Mouse (Mus musculus) embryonic facial prominence, embryonic 12.5 days (tissue): Measurements from ENCODE around the gene Sgk2. TPM values are rescaled to one million over a fixed set of nuclear protein-coding genes. Genes with fewer than 3 reads are reported as not detected.

Experiments used
- ATAC-seq: fragments of 200-750 bp; cut with Nextera tagmentation; 2 replicates; pipeline ENCODE4 v1.8.0; 2017; ENCODE audit not compliant: insufficient number of reproducible peaks, insufficient read depth, low FRiP score, low TSS enrichment
- H3K27ac ChIP-seq: fragments of 300-500 bp; sonication (generic); 2 replicates; pipeline ENCODE4 v1.5.1; 2016; ENCODE audit warnings: mild to moderate bottlenecking
- H3K27me3 ChIP-seq: fragments of 300-500 bp; sonication (generic); 2 replicates; pipeline ENCODE4 v1.6.1; 2016; ENCODE audit warnings: mild to moderate bottlenecking, moderate library complexity
- H3K36me3 ChIP-seq: fragments of 300-500 bp; sonication (generic); 2 replicates; pipeline ENCODE4 v1.6.1; 2016; ENCODE audit warnings: mild to moderate bottlenecking
- H3K4me1 ChIP-seq: fragments of 300-500 bp; sonication (generic); 2 replicates; pipeline ENCODE4 v1.6.1; 2016
- H3K4me2 ChIP-seq: fragments of 300-500 bp; sonication (generic); replicated peaks from 2 replicates; pipeline ENCODE4 v1.6.1; 2016; ENCODE audit warnings: mild to moderate bottlenecking, moderate library complexity
- H3K4me3 ChIP-seq: fragments of 300-500 bp; sonication (generic); 2 replicates; pipeline ENCODE4 v1.5.1; 2016; ENCODE audit warnings: mild to moderate bottlenecking
- H3K9ac ChIP-seq: fragments of 300-500 bp; sonication (generic); 2 replicates; pipeline ENCODE4 v1.6.1; 2016; ENCODE audit warnings: mild to moderate bottlenecking, moderate library complexity
- H3K9me3 ChIP-seq: fragments of 300-500 bp; sonication (generic); 2 replicates; pipeline ENCODE4 v1.6.1; 2016; ENCODE audit warnings: mild to moderate bottlenecking, moderate library complexity
- WGBS: fragments of 180-500 bp; shearing (Covaris S2); methylation state at CpG from one replicate; pipeline ENCODE4 v1.1.7; 2016; 5-methylcytosine and 5-hydroxymethylcytosine counted together
- polyA plus RNA-seq: library from polyadenylated mRNA; unstranded; fragments of >200 nt; fragmentation: Nextera tagmentation; extraction: Ambion mirVana; gene quantifications from 2 replicates; pipeline ENCODE4 v1.2.1, GENCODE M21; 2016

Sgk2 gene
- polyA plus RNA-seq: 0.05 TPM in 1 of 2 replicates, not detected in the other

DNA sequence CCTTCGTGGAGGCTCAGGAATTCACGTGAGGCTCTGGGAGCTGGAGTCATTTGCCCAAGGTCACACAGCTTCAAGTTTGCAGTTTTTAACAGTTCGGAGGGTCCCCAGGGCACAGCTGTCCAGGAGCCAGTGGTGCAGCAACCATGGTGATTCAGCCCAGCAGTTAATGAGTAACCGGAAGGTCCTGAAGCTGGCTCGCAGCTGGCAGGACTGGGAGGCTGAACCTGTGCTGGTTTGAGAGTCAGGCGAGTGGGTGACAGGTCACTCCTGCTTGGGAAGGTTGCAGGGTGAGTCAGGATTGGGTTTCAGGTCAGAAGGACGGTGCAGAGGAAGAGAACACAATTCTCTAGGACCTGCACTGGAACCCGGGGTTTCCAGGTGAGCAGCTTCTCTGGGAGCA, at the start of gene Sgk2:
Sgk2 (plus strand) TSS at position 113 of the 400 bp plus-strand sequence.
- Histone ChIP-seq H3K27ac (no peak within 1 kb of the TSS), H3K4me1 (no peaks in the 10 kb centered on the region), H3K27me3 (no peaks in the 10 kb centered on the region), H3K9me3 (no peaks in the 10 kb centered on the region), H3K36me3 (no peaks in the 10 kb centered on the region), H3K4me3 (no peak within 1 kb of the TSS), H3K4me2 (no peak within 1 kb of the TSS), H3K9ac (no peak within 1 kb of the TSS)
- WGBS: 60% methylated on average over 8 of the region's 8 CpGs
- no peak for ATAC-seq

DNA sequence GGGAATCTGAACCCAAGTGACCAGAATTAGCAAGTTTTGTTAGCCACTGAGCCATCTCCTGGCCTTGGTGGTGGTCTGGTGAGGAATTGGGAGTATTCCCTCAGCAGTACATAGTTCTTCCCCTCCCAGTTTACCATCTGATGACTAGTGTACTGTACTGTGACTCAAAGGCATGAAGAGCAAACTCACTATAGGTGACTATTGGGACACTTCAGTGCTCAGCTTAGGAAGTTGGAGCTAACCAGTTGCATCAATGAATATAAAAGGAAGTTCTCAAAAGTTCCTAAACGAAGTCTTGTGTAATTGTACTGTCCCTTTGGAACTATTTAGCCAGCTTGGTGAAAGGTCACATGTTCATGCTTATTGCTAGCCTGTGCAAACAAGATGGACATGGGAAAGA, 47.6 kb upstream of the Sgk2 start:
- H3K9me3 ChIP-seq: no peaks in the 10 kb centered on the region
- H3K4me2 ChIP-seq: no peak overlapping the region
- no peak for ATAC-seq
- no peak overlapping the region for H3K9ac ChIP-seq
- no peak overlapping the region for H3K27ac ChIP-seq
- peaks cover 52% of the 10 kb centered on the region for H3K36me3 ChIP-seq
- H3K27me3 ChIP-seq: peaks cover 21% of the 10 kb centered on the region
- 78% methylated on average over 1 of the region's 1 CpGs for WGBS
- H3K4me1 ChIP-seq: 0 out of 2 replicates have a peak, but pooled peaks cover 3% of the 10 kb centered on the region
- no peak overlapping the region for H3K4me3 ChIP-seq

DNA sequence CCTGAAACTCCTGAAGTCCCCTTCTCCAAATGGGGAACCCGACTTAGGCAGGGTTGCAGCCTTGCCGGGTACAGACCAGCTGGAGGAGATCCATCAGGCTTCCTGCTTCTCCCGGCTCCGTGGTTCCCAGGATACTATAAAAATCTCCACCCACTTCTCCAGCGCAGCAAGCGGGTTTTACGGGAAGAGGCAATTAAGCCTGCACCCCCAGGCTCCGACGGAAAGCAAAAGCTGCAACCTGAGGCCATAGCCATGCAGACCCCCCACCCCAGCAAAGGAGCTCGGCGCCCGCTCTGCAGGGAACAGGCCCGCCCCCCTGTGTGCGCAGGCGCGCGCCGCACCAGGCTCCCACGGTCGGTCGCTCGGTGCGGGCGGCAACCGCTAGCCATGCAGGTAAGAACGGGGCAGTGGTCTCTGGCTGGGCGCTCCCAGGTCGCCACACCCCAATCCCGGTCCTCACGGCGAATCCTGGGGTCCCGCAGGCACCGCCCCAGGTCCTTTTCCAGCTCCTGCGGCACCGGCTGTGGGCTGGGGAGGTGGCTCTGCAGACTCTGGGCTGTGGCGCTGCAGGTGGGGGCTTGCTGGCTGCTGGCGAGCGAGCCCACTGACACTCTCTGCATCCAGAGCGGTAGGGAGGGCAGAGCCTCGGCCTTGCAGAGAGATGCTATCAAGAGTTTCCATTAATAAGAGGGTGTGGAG, 43.8 kb upstream of the Sgk2 start, which contains the start of gene L3mbtl1:
L3mbtl1 (plus strand) TSS at position 325 of the 699 bp plus-strand sequence.
- 0 out of 2 replicates have a peak, but pooled peaks have one; percentile 38 for ATAC-seq
- peaks cover 20% of the 10 kb centered on the region for H3K36me3 ChIP-seq
- H3K4me2 ChIP-seq: peak within 1 kb of the TSS; percentile 93
- peaks cover 28% of the 10 kb centered on the region for H3K27me3 ChIP-seq
- WGBS: under 1% methylated on average over 40 of the region's 40 CpGs
- peak within 1 kb of the TSS; percentile 53 for H3K4me3 ChIP-seq
- H3K9me3 ChIP-seq: no peaks in the 10 kb centered on the region
- no peak within 1 kb of the TSS for H3K27ac ChIP-seq
- H3K9ac ChIP-seq: peak within 1 kb of the TSS; percentile 55
- H3K4me1 ChIP-seq: peaks cover 6% of the 10 kb centered on the region

DNA sequence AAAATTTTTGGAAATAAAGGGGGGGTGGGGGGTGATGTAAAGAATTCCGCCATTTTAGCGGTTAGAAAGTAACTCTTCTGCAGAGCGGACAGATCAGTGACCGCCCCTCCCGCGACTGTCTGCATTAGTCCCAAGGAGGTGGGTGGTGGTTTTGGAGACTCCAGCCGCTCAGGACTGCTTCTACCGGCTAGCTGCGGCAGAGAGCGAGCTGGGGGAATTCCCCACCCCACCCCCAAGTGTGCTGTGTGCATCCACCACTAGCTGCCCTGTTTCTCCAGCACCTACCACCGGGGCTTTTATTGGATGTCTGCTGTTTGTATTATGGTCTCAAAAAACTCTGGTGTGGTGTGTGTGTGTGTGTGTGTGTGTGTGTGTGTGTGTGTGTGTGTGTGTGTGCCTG, 43.2 kb upstream of the Sgk2 start:
- peaks cover 7% of the 10 kb centered on the region for H3K4me1 ChIP-seq
- peaks cover 14% of the 10 kb centered on the region for H3K36me3 ChIP-seq
- no peak for ATAC-seq
- peak overlapping the region; percentile 93 for H3K4me2 ChIP-seq
- H3K9ac ChIP-seq: no peak overlapping the region
- H3K27ac ChIP-seq: no peak overlapping the region
- peaks cover 28% of the 10 kb centered on the region for H3K27me3 ChIP-seq
- peak overlapping the region; percentile 53; the same call in 1 of the 2 replicates for H3K4me3 ChIP-seq
- WGBS: 6% methylated on average over 11 of the region's 11 CpGs
- H3K9me3 ChIP-seq: no peaks in the 10 kb centered on the region

GRCm38 (mm10) chr2:162946964-162947363, 40.2 kb upstream of the Sgk2 start:
- H3K9ac ChIP-seq: no peak overlapping the region
- 81% methylated on average over 5 of the region's 5 CpGs for WGBS
- peaks cover 7% of the 10 kb centered on the region for H3K4me1 ChIP-seq

GRCm38 (mm10) chr2:162947736-162948135, 39.4 kb upstream of the Sgk2 start:
- Histone ChIP-seq H3K9me3 (no peaks in the 10 kb centered on the region), H3K36me3 (no peaks in the 10 kb centered on the region), H3K4me2 (peak overlapping the region; percentile 45), H3K4me1 (peaks cover 7% of the 10 kb centered on the region), H3K9ac (no peak overlapping the region), H3K27ac (no peak overlapping the region), H3K27me3 (peaks cover 18% of the 10 kb centered on the region), H3K4me3 (peak overlapping the region; percentile 16)
- 29% methylated on average over 15 of the region's 15 CpGs for WGBS
- ATAC-seq: no peak

More at GRCm38 (mm10) chr2:162946964-162947363, 40.2 kb upstream of the Sgk2 start:
- Histone ChIP-seq H3K36me3 (no peaks in the 10 kb centered on the region), H3K4me2 (no peak overlapping the region), H3K27ac (no peak overlapping the region), H3K27me3 (peaks cover 19% of the 10 kb centered on the region), H3K4me3 (no peak overlapping the region), H3K9me3 (no peaks in the 10 kb centered on the region)
- ATAC-seq: no peak

- H3K36me3 ChIP-seq: no peaks in the 10 kb centered on the region
- H3K9ac ChIP-seq: no peak overlapping the region
- H3K9me3 ChIP-seq: no peaks in the 10 kb centered on the region
- no peak overlapping the region for H3K27ac ChIP-seq
- H3K4me3 ChIP-seq: peak overlapping the region; percentile 16
- H3K4me1 ChIP-seq: peaks cover 7% of the 10 kb centered on the region
- 0 out of 2 replicates have a peak, but pooled peaks have one; percentile 13 for ATAC-seq
- peaks cover 18% of the 10 kb centered on the region for H3K27me3 ChIP-seq
- peak overlapping the region; percentile 45 for H3K4me2 ChIP-seq
- 56% methylated on average over 14 of the region's 14 CpGs for WGBS
These were observed 38.9 kb upstream of the Sgk2 start for GRCm38 (mm10) chr2:162948221-162948620.

DNA sequence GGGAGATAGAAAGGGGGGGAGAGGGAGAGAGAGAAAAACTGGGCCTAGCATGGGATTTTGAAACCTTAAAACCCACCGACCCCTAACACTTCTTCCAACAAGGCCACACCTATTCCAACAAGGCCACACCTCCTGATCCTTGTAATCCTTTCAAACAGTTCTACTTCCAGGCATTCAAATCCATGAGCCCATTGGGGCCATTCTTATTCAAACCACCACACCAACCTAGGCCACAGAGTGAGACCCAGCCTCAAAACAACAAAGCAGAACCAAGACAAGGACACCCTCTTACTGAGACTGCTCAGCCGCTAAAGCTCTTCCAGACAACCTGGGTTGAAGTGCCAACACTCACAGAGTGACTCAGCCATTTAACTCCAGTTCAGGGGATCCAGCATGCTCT, 36.4 kb upstream of the Sgk2 start:
- no peaks in the 10 kb centered on the region for H3K36me3 ChIP-seq
- H3K27me3 ChIP-seq: 0 out of 2 replicates have a peak, but pooled peaks cover 4% of the 10 kb centered on the region
- no peak overlapping the region for H3K27ac ChIP-seq
- no peaks in the 10 kb centered on the region for H3K9me3 ChIP-seq
- ATAC-seq: no peak
- H3K4me3 ChIP-seq: no peak overlapping the region
- H3K4me1 ChIP-seq: peaks cover 4% of the 10 kb centered on the region
- no peak overlapping the region for H3K4me2 ChIP-seq
- WGBS: 89% methylated on average over 2 of the region's 2 CpGs
- H3K9ac ChIP-seq: no peak overlapping the region

- Histone ChIP-seq H3K27ac (no peak overlapping the region), H3K4me1 (no peaks in the 10 kb centered on the region), H3K4me3 (no peak overlapping the region), H3K9me3 (no peaks in the 10 kb centered on the region), H3K27me3 (no peaks in the 10 kb centered on the region), H3K4me2 (no peak overlapping the region), H3K36me3 (no peaks in the 10 kb centered on the region), H3K9ac (no peak overlapping the region)
- 94% methylated on average over 2 of the region's 2 CpGs for WGBS
- ATAC-seq: no peak
These were observed 30.3 kb upstream of the Sgk2 start for GRCm38 (mm10) chr2:162956843-162957242.

DNA sequence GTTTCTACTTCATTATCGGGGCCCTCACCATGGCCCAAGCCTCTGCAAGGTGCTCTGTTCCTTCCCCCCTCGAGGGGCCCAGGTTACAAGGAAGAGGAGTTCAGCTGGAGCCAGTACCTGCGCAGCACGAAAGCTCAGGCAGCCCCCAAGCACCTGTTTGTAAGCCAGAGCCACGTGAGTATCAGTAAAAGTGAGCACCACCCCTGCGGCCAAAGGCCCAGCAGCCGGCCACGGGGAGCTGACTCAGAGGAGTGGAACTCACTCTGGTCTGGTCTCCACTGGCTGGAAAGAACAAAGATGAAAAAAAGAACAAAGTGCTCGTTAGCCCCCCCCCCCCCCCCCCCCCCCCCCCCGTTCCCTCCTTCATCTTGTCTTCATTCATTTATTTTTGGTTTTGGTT, 25.8 kb upstream of the Sgk2 start:
- Histone ChIP-seq H3K9ac (no peak overlapping the region), H3K4me2 (no peak overlapping the region), H3K36me3 (no peaks in the 10 kb centered on the region), H3K27me3 (no peaks in the 10 kb centered on the region), H3K4me1 (no peaks in the 10 kb centered on the region), H3K9me3 (no peaks in the 10 kb centered on the region), H3K27ac (no peak overlapping the region), H3K4me3 (no peak overlapping the region)
- no peak for ATAC-seq
- WGBS: 72% methylated on average over 8 of the region's 10 CpGs

- 88% methylated on average over 2 of the region's 2 CpGs for WGBS
- Histone ChIP-seq H3K4me2 (no peak overlapping the region), H3K9me3 (no peaks in the 10 kb centered on the region), H3K36me3 (no peaks in the 10 kb centered on the region), H3K9ac (no peak overlapping the region), H3K27ac (no peak overlapping the region), H3K4me1 (no peaks in the 10 kb centered on the region), H3K27me3 (no peaks in the 10 kb centered on the region), H3K4me3 (no peak overlapping the region)
- ATAC-seq: no peak
These were observed 20.4 kb upstream of the Sgk2 start for GRCm38 (mm10) chr2:162966734-162967133.

DNA sequence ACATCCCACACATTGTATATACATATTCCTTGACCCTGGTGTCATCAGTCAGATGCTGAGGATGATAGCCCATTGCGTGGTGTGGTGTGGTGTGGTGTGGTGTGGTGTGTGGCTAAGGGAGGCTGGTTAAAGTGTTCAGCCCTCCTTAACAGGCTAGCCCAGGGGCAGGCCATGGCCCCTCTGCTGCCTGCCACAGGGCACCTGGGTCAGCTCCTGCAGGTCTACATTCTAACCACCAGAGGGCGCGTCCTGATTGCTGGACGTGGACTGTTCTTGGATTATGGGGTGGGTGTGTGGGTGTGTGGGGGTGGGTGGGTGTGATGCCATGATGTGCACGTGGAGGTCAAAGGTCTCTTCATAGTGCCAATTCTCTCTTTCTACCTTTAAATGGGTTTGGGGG, 18.8 kb upstream of the Sgk2 start:
- Histone ChIP-seq H3K27me3 (no peaks in the 10 kb centered on the region), H3K27ac (no peak overlapping the region), H3K4me1 (peaks cover 2% of the 10 kb centered on the region), H3K36me3 (no peaks in the 10 kb centered on the region), H3K4me2 (no peak overlapping the region), H3K4me3 (no peak overlapping the region), H3K9me3 (no peaks in the 10 kb centered on the region), H3K9ac (no peak overlapping the region)
- ATAC-seq: no peak
- WGBS: 10% methylated on average over 5 of the region's 5 CpGs
